Mouse (Mus musculus) heart, adult 2 months (tissue): ENCODE data around the gene Pdk3.

Experiments used
- CTCF ChIP-seq: fragments of 200-600 bp; IDR thresholded peaks from 2 replicates; pipeline ENCODE4 v1.8.1; 2022; ENCODE audit warnings: antibody characterized with exemption, mild to moderate bottlenecking, moderate library complexity
- POLR2A ChIP-seq: fragments of 200-500 bp; IDR thresholded peaks from 2 replicates; pipeline ENCODE4 v1.6.1; 2011; ENCODE audit warnings: mild to moderate bottlenecking, low read depth, low read length, control low read depth; ENCODE audit not compliant: insufficient read depth

DNA sequence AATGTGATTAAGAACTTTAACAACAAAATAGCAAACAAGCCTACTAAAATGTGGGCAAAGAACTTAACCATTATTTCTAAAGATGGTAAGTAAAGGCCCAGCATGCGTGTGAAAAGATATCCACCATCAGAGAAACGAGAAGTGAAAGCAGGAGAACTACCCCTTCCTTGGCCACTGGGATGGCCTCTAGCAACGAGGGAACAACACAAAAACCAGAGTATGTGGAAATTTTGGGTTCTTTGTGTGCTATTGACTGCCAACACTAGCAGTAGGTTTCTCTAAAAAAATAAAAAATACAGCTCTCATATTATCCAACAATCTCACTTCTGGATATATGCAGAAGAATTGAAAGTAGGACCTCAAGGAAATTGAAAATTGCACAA, 45.6 kb upstream of the Pdk3 start:
- TF ChIP-seq CTCF (no peak), POLR2A (no peak)
